Mouse (Mus musculus) testis, postnatal 10 days (tissue): ENCODE measurements around the gene Lamtor1.
A peak's percentile ranks its signal among the peaks of the same experiment; 100 is the strongest.

ENCODE experiments used
- DNase-seq: peaks from one replicate; pipeline ENCODE4 v3.0.0; 2021; ENCODE audit warnings: low spot score

The Lamtor1 gene

GRCm38 (mm10) chr7:101905561-101906286 lies at the start of gene Lamtor1:
Lamtor1 (plus strand) TSS chr7:101905904.
- DNase-seq: peak; percentile 99

GRCm38 (mm10) chr7:101857094-101857493 lies 48.6 kb upstream of the Lamtor1 start, which contains the start of gene Folr2:
Folr2 (minus strand) TSS chr7:101857194.
- no peak for DNase-seq

- DNase-seq: no peak
Measured at GRCm38 (mm10) chr7:101858362-101858761, 47.3 kb upstream of the Lamtor1 start.

GRCm38 (mm10) chr7:101860978-101861377 lies 44.7 kb upstream of the Lamtor1 start:
- DNase-seq: no peak

- no peak for DNase-seq
Measured at GRCm38 (mm10) chr7:101862291-101862690, 43.4 kb upstream of the Lamtor1 start.

- no peak for DNase-seq
Measured at GRCm38 (mm10) chr7:101863415-101863814, 42.3 kb upstream of the Lamtor1 start, which contains the start of gene Anapc15. Anapc15 (plus strand) TSS chr7:101863715.

GRCm38 (mm10) chr7:101866491-101867265 lies 39.0 kb upstream of the Lamtor1 start:
- DNase-seq: no peak

- DNase-seq: no peak
Measured at GRCm38 (mm10) chr7:101867482-101867881, 38.2 kb upstream of the Lamtor1 start.

GRCm38 (mm10) chr7:101868241-101869162 lies 37.2 kb upstream of the Lamtor1 start:
- DNase-seq: no peak

- DNase-seq: no peak
Measured at GRCm38 (mm10) chr7:101869163-101869500, 36.6 kb upstream of the Lamtor1 start.

GRCm38 (mm10) chr7:101870629-101871028 lies 35.1 kb upstream of the Lamtor1 start, which contains the start of gene Folr1:
Folr1 (minus strand) TSS chr7:101870788.
- no peak for DNase-seq

- DNase-seq: no peak
Measured at GRCm38 (mm10) chr7:101871296-101871695, 34.4 kb upstream of the Lamtor1 start.

GRCm38 (mm10) chr7:101875978-101876377 lies 29.7 kb upstream of the Lamtor1 start:
- DNase-seq: no peak

GRCm38 (mm10) chr7:101880855-101881254 lies 24.8 kb upstream of the Lamtor1 start:
- DNase-seq: no peak

GRCm38 (mm10) chr7:101882413-101883154 lies 23.1 kb upstream of the Lamtor1 start:
- no peak for DNase-seq

- no peak for DNase-seq
Measured at GRCm38 (mm10) chr7:101884160-101884559, 21.5 kb upstream of the Lamtor1 start.

GRCm38 (mm10) chr7:101886274-101886673 lies 19.4 kb upstream of the Lamtor1 start:
- no peak for DNase-seq

GRCm38 (mm10) chr7:101888460-101888859 lies 17.2 kb upstream of the Lamtor1 start:
- DNase-seq: no peak

- DNase-seq: no peak
Measured at GRCm38 (mm10) chr7:101895695-101896094, 10.0 kb upstream of the Lamtor1 start.

- DNase-seq: peak; percentile 96
Measured at GRCm38 (mm10) chr7:101896104-101897066, 9.3 kb upstream of the Lamtor1 start.
